Mouse (Mus musculus): ENCODE results near the gene Cts7. TPM values are rescaled to one million over a fixed set of nuclear protein-coding genes. Genes with fewer than 3 reads are reported as not detected.

Gene Cts7
- total RNA-seq (2022), result not detected

DNA sequence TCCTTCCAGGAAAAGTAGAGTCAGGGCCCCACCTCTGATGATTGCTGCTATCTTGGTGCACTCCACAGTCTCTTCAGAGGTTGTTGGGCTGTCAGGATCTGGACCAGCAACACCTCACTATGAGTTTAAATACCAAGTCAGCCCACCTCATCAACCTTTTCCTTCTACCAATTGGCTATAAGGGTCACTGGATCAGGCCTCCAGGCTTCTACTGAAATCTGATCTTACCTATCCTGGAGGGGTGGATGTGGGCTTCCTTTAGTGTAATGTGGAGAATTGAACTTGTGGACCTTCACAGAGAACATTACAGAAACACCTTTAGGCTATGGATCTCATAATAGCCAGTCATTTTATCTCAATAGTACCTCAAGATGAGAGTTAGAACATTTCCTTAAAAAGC is at the start of gene Cts7:
Cts7 (minus strand) TSS at position 101 of the 400 bp plus-strand sequence.
- DNase-seq (ENCODE audit: low spot score in 2 of 2), result no peak

Small RNA genes lying within 50 kb of the gene (microRNA-seq; reads per million reads assigned to microRNA genes)
- gene Gm27704, result 0 reads per million in 2 experiments

Other genes with a start within 250 kb of the Cts7 start
- gene Ctsr, start 193.9 kb downstream of the Cts7 start, total RNA-seq (2022), result not detected
- not detected for gene Cts6, start 154.8 kb downstream of the Cts7 start, total RNA-seq (2022)
- gene Cts8, start 102.8 kb downstream of the Cts7 start, total RNA-seq (2022), result not detected
- not detected for gene Gm49398, start 69.4 kb downstream of the Cts7 start, total RNA-seq (2022)
- gene Ctsm, start 183.6 kb upstream of the Cts7 start, total RNA-seq (2022), result not detected
- not detected for gene Gm49352, start 210.0 kb upstream of the Cts7 start, total RNA-seq (2022)
- gene Cts3, start 211.9 kb upstream of the Cts7 start, total RNA-seq (2022), result not detected